Mouse (Mus musculus) liver, adult 2 months (tissue): ENCODE results near the gene Pik3ap1. TPM values are rescaled to one million over a fixed set of nuclear protein-coding genes. Genes with fewer than 3 reads are reported as not detected.
A peak's percentile ranks its signal among the peaks of the same experiment; 100 is the strongest.

Experiments used
- DNase-seq: peaks from one replicate; pipeline ENCODE4 v3.0.0-alpha.2; 2011; ENCODE audit warnings: low read depth, low spot score; ENCODE audit errors: extremely low read depth
- H3K27ac ChIP-seq: fragments of 200-500 bp; replicated peaks from 2 replicates; pipeline ENCODE4 v1.5.1; 2012; ENCODE audit warnings: low read depth, mild to moderate bottlenecking, control low read depth, inconsistent platforms, low read length; ENCODE audit not compliant: insufficient read depth
- H3K27me3 ChIP-seq: fragments of 200-500 bp; 2 replicates; pipeline ENCODE4 v1.6.1; 2012; ENCODE audit warnings: mild to moderate bottlenecking, moderate library complexity, low read length, inconsistent platforms; ENCODE audit not compliant: control insufficient read depth, insufficient read depth
- H3K36me3 ChIP-seq: fragments of 200-500 bp; 2 replicates; pipeline ENCODE4 v1.6.1; 2012; ENCODE audit warnings: low read length, inconsistent platforms; ENCODE audit not compliant: control insufficient read depth, insufficient read depth
- H3K4me1 ChIP-seq: fragments of 200-500 bp; 2 replicates; pipeline ENCODE4 v1.6.1; 2011; ENCODE audit warnings: low read length; ENCODE audit not compliant: control insufficient read depth, insufficient read depth
- H3K4me3 ChIP-seq: fragments of 200-500 bp; 2 replicates; pipeline ENCODE4 v1.5.1; 2011; ENCODE audit warnings: low read depth, mild to moderate bottlenecking, control low read depth, low read length, moderate library complexity; ENCODE audit not compliant: insufficient read depth
- H3K79me2 ChIP-seq: fragments of 200-500 bp; 2 replicates; pipeline ENCODE4 v1.6.1; 2012; ENCODE audit warnings: inconsistent platforms, mild to moderate bottlenecking, low read length, moderate library complexity; ENCODE audit not compliant: control insufficient read depth, insufficient read depth
- H3K9ac ChIP-seq: fragments of 200-500 bp; 2 replicates; pipeline ENCODE4 v1.6.1; 2012; ENCODE audit warnings: low read depth, mild to moderate bottlenecking, control low read depth, inconsistent platforms, low read length
- CTCF ChIP-seq: fragments of 200-500 bp; IDR thresholded peaks from 2 replicates; pipeline ENCODE4 v1.5.1; 2011; ENCODE audit warnings: low read depth, low read length, control low read depth
- POLR2A ChIP-seq: fragments of 200-500 bp; IDR thresholded peaks from 2 replicates; pipeline ENCODE4 v1.6.1; 2011; ENCODE audit warnings: low read length, control low read depth; ENCODE audit not compliant: insufficient read depth; ENCODE audit errors: extremely low read depth
- WGBS: fragments of 180-500 bp; shearing (Covaris S2); methylation state at CpG from one replicate; pipeline ENCODE4 v1.1.7; 2018; 5-methylcytosine and 5-hydroxymethylcytosine counted together
- polyA plus RNA-seq: library from polyadenylated mRNA; depleted of rRNA; stranded (reverse); fragments of >200 nt; gene quantifications from 2 replicates; pipeline ENCODE4 v1.2.3, GENCODE M21; 2012
- total RNA-seq: library from RNA; depleted of rRNA; stranded (reverse); fragments of >200 nt; gene quantifications from 2 replicates; pipeline ENCODE4 v1.2.3, GENCODE M21; 2014

Pik3ap1 gene
- total and polyA plus RNA-seq, 2 experiments: 21.7 to 31.9 TPM

- H3K4me1 ChIP-seq: peaks cover 9% of the 10 kb centered on the region; the same call in 1 of the 2 replicates
- no peaks in the 10 kb centered on the region for H3K36me3 ChIP-seq
- 90% methylated on average over 17 of the region's 17 CpGs for WGBS
- no peak overlapping the region for H3K27ac ChIP-seq
- H3K27me3 ChIP-seq: no peaks in the 10 kb centered on the region
- no peak overlapping the region for H3K9ac ChIP-seq
- no peak for DNase-seq
- peaks cover 20% of the 10 kb centered on the region; the same call in 1 of the 2 replicates for H3K79me2 ChIP-seq
- TF ChIP-seq CTCF (no peak), POLR2A (no peak)
- no peak overlapping the region for H3K4me3 ChIP-seq
These were observed 30.5 kb downstream of the Pik3ap1 start for GRCm38 (mm10) chr19:41354287-41354951.

- peaks cover 10% of the 10 kb centered on the region; the same call in 1 of the 2 replicates for H3K79me2 ChIP-seq
- no peak for DNase-seq
- H3K4me1 ChIP-seq: peaks cover 37% of the 10 kb centered on the region
- no peaks in the 10 kb centered on the region for H3K36me3 ChIP-seq
- TF ChIP-seq CTCF (no peak), POLR2A (no peak)
- WGBS: 88% methylated on average over 3 of the region's 3 CpGs
- H3K9ac ChIP-seq: no peak overlapping the region
- H3K4me3 ChIP-seq: no peak overlapping the region
- H3K27ac ChIP-seq: peak overlapping the region; percentile 89
- H3K27me3 ChIP-seq: no peaks in the 10 kb centered on the region
These were observed 35.3 kb downstream of the Pik3ap1 start for GRCm38 (mm10) chr19:41349624-41350023.

GRCm38 (mm10) chr19:41348161-41348560, 36.7 kb downstream of the Pik3ap1 start:
- Histone ChIP-seq H3K36me3 (no peaks in the 10 kb centered on the region), H3K27ac (peak overlapping the region; percentile 97), H3K79me2 (peaks cover 10% of the 10 kb centered on the region; the same call in 1 of the 2 replicates), H3K4me3 (no peak overlapping the region), H3K27me3 (no peaks in the 10 kb centered on the region), H3K9ac (peak overlapping the region; percentile 54), H3K4me1 (peaks cover 37% of the 10 kb centered on the region)
- DNase-seq: peak; percentile 97
- no peak for TF ChIP-seq POLR2A
- TF ChIP-seq CTCF: no peak
- 26% methylated on average over 3 of the region's 3 CpGs for WGBS

- TF ChIP-seq CTCF (no peak), POLR2A (no peak)
- Histone ChIP-seq H3K36me3 (no peaks in the 10 kb centered on the region), H3K79me2 (peaks cover 10% of the 10 kb centered on the region; the same call in 1 of the 2 replicates), H3K27ac (peak overlapping the region; percentile 98), H3K4me1 (peaks cover 33% of the 10 kb centered on the region), H3K4me3 (no peak overlapping the region; the same call in none of the 2 replicates), H3K9ac (peak overlapping the region; percentile 57), H3K27me3 (no peaks in the 10 kb centered on the region)
- DNase-seq: peak; percentile 99
- WGBS: 20% methylated on average over 4 of the region's 4 CpGs
These were observed 37.6 kb downstream of the Pik3ap1 start for GRCm38 (mm10) chr19:41347326-41347725.

GRCm38 (mm10) chr19:41346099-41346850, 38.6 kb downstream of the Pik3ap1 start:
- peaks cover 31% of the 10 kb centered on the region for H3K4me1 ChIP-seq
- H3K27ac ChIP-seq: peak overlapping the region; percentile 98
- H3K4me3 ChIP-seq: peak overlapping the region; percentile 57
- TF ChIP-seq CTCF (no peak), POLR2A (no peak)
- no peaks in the 10 kb centered on the region for H3K36me3 ChIP-seq
- no peaks in the 10 kb centered on the region for H3K27me3 ChIP-seq
- peaks cover 9% of the 10 kb centered on the region; the same call in 1 of the 2 replicates for H3K79me2 ChIP-seq
- DNase-seq: peak; percentile 96
- H3K9ac ChIP-seq: peak overlapping the region; percentile 57
- 17% methylated on average over 11 of the region's 11 CpGs for WGBS
